ENCODE assay signal across 30 mouse cellular contexts in the genomic region with DNA sequence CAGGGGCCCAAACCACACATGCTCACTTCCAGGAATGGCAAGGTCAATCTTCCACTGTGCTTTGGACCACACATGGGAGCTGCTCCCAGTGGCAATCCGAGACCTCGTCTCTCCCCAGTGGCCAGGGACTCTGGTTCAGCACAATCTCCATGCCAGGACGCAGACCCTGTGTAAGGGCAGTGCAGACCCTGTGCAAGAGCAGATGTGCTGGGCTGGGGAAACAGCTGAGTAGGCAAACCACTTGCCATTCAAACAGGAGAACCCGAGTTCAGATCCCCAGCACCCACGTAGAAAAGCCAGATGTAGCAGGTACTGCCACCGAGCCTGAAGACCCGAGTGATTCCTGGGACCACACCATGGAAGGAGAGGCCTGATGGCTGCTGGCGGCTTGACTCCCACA. TPM values are rescaled to one million over a fixed set of nuclear protein-coding genes. Genes with fewer than 3 reads are reported as not detected.
DNase-seq lines count a peak whose midpoint lies in the region; ATAC-seq and TF ChIP-seq lines count a peak whose summit lies in the region.
"Had no signal": no experiment of that assay in that cellular context is flagged by ENCODE, and none has a peak within 500 bp of the region (broad histone marks: within the 10 kb centered on the region; RNA-seq: fewer than 3 reads in every experiment).

No protein-coding gene starts in this region.

- no peak for ATAC-seq in liver, postnatal 0 days
- ATAC-seq in stomach, postnatal 0 days (ENCODE audit: low FRiP score, low TSS enrichment): no peak
- ATAC-seq: forebrain, embryonic 15.5 days; intestine, embryonic 16.5 days; midbrain, embryonic 16.5 days; Patski had no signal

- no peak overlapping the region for H3K9ac ChIP-seq in liver, postnatal 0 days (replicated peaks)
- H3K9ac ChIP-seq in stomach, postnatal 0 days (ENCODE audit: low read length): no peak overlapping the region
- H3K9ac ChIP-seq: forebrain, embryonic 15.5 days; heart, embryonic 15.5 days; hindbrain, embryonic 12.5 days; neural tube, embryonic 12.5 days had no signal

- H3K36me3 ChIP-seq in heart, embryonic 10.5 days: peaks cover 47% of the 10 kb centered on the region
- peaks cover 21% of the 10 kb centered on the region for H3K36me3 ChIP-seq in liver, postnatal 0 days (replicated peaks; ENCODE audit: insufficient read depth, low read length)
- peaks cover 21% of the 10 kb centered on the region for H3K36me3 ChIP-seq in stomach, postnatal 0 days (ENCODE audit: control insufficient read depth, insufficient read depth, low read length)

- H3K9me3 ChIP-seq in heart, embryonic 10.5 days: no peaks in the 10 kb centered on the region
- no peaks in the 10 kb centered on the region for H3K9me3 ChIP-seq in liver, postnatal 0 days (ENCODE audit: low read length)
- H3K9me3 ChIP-seq in stomach, postnatal 0 days (ENCODE audit: control insufficient read depth, low read length): no peaks in the 10 kb centered on the region
- H3K9me3 ChIP-seq: forebrain, embryonic 15.5 days; heart, embryonic 15.5 days; hindbrain, embryonic 12.5 days; neural tube, embryonic 12.5 days had no signal

- H3K27me3 ChIP-seq in heart, embryonic 10.5 days (ENCODE audit: insufficient read depth, poor library complexity, severe bottlenecking): no peaks in the 10 kb centered on the region
- no peaks in the 10 kb centered on the region for H3K27me3 ChIP-seq in liver, postnatal 0 days (ENCODE audit: insufficient read depth, low read length)
- no peaks in the 10 kb centered on the region for H3K27me3 ChIP-seq in stomach, postnatal 0 days (ENCODE audit: control insufficient read depth, insufficient read depth, low read length)
- H3K27me3 ChIP-seq: forebrain, embryonic 15.5 days; heart, embryonic 15.5 days; hindbrain, embryonic 12.5 days; neural tube, embryonic 12.5 days; Patski had no signal

- WGBS in heart, embryonic 10.5 days: 90% methylated on average over 8 of the region's 8 CpGs
- WGBS in liver, postnatal 0 days (ENCODE audit: insufficient replicate concordance): 82% methylated on average over 8 of the region's 8 CpGs
- WGBS in stomach, postnatal 0 days: 94% methylated on average over 8 of the region's 8 CpGs

- no peak overlapping the region for H3K27ac ChIP-seq in heart, embryonic 10.5 days
- no peak overlapping the region for H3K27ac ChIP-seq in liver, postnatal 0 days (ENCODE audit: low read depth)
- H3K27ac ChIP-seq in stomach, postnatal 0 days (replicated peaks): no peak overlapping the region
- H3K27ac ChIP-seq: forebrain, embryonic 15.5 days; gastrocnemius, adult 2 months; heart, embryonic 15.5 days; hindbrain, embryonic 12.5 days; layer of hippocampus, adult 2 months; neural tube, embryonic 12.5 days had no signal

- no peaks in the 10 kb centered on the region for H3K4me1 ChIP-seq in heart, embryonic 10.5 days
- no peaks in the 10 kb centered on the region for H3K4me1 ChIP-seq in liver, postnatal 0 days (ENCODE audit: insufficient read depth)
- no peaks in the 10 kb centered on the region for H3K4me1 ChIP-seq in stomach, postnatal 0 days (replicated peaks; ENCODE audit: control insufficient read depth, insufficient read depth)
- H3K4me1 ChIP-seq: forebrain, embryonic 15.5 days; heart, embryonic 15.5 days; hindbrain, embryonic 12.5 days; neural tube, embryonic 12.5 days had no signal

- H3K4me3 ChIP-seq in heart, embryonic 10.5 days: no peak overlapping the region
- H3K4me3 ChIP-seq in liver, postnatal 0 days (ENCODE audit: low read depth, low read length): no peak overlapping the region
- H3K4me3 ChIP-seq in stomach, postnatal 0 days (ENCODE audit: low read depth, low read length): no peak overlapping the region
- H3K4me3 ChIP-seq: forebrain, embryonic 15.5 days; gastrocnemius, adult 2 months; heart, embryonic 15.5 days; hindbrain, embryonic 12.5 days; layer of hippocampus, adult 2 months; neural tube, embryonic 12.5 days had no signal

- no peak overlapping the region for H3K4me2 ChIP-seq in liver, postnatal 0 days (ENCODE audit: low read depth, low read length)
- H3K4me2 ChIP-seq in stomach, postnatal 0 days (replicated peaks; ENCODE audit: low read depth): no peak overlapping the region
- H3K4me2 ChIP-seq: forebrain, embryonic 15.5 days; heart, embryonic 15.5 days; hindbrain, embryonic 12.5 days; neural tube, embryonic 12.5 days had no signal

- TF ChIP-seq EP300 in liver, postnatal 0 days (IDR thresholded peaks at IDR 0.05; ENCODE audit: low read depth): no peak
- TF ChIP-seq EP300 in stomach, postnatal 0 days (optimal IDR thresholded peaks at IDR 0.05): no peak

- DNase-seq in heart, embryonic 10.5 days (ENCODE audit: low spot score): peak; percentile 73
- DNase-seq in heart, postnatal 36 days: no peak
- peak; percentile 9 for DNase-seq in liver, postnatal 0 days
- no peak for DNase-seq in liver
- peak; percentile 15 to 17 for DNase-seq in right cerebral cortex, postnatal 10 days (ENCODE audit: low spot score in 2 of 2)
- no peak for DNase-seq in right cerebral cortex, postnatal 4 days
- DNase-seq in stomach, postnatal 0 days (ENCODE audit: low spot score): no peak
- DNase-seq: adrenal gland, postnatal 10 days; B cell, adult 2 months; cerebellum, adult 9-10 months; cerebellum, postnatal 36 days; gastrocnemius, adult 2 months; kidney, postnatal 36 days; layer of hippocampus, postnatal 36 days; left cerebral cortex, postnatal 4 days; lung, adult 18-20 months; lung, postnatal 14 days; retina, postnatal 1 day; right cerebral cortex, postnatal 25 days; spleen, adult 18-20 months; thymus, adult 18-20 months; thymus, postnatal 25 days had no signal

- no peak for TF ChIP-seq CTCF in liver, postnatal 0 days (IDR thresholded peaks at IDR 0.05; ENCODE audit: low read depth)
- no peak for TF ChIP-seq CTCF in stomach, postnatal 0 days (IDR thresholded peaks at IDR 0.05; ENCODE audit: low read depth)

- intact Hi-C loops in heart, postnatal 36 days (cut with DNase I): no loop called here

RNA-seq across cellular contexts. Expression of gene Mrpl21, which starts 22.7 kb away (rescaled TPM):
- polyA plus RNA-seq in heart, embryonic 10.5 days (2016; fragmentation: Nextera tagmentation; extraction: Ambion mirVana): 114 and 118 TPM in 2 replicates
- 10 to 100 TPM; 94.4 to 98.8 TPM for total RNA-seq in heart, postnatal 36 days (2021)
- polyA plus RNA-seq in liver, postnatal 0 days (2015; fragmentation: Nextera tagmentation; extraction: Ambion mirVana): 43.9 and 45.5 TPM in 2 replicates
- 81.6 and 87.2 TPM in 2 replicates for polyA plus RNA-seq in stomach, postnatal 0 days (2015; fragmentation: Nextera tagmentation; extraction: Ambion mirVana)

RNA-seq across cellular contexts. Expression of gene Ighmbp2, which starts 22.8 kb away (rescaled TPM):
- 7.2 and 7.4 TPM in 2 replicates for polyA plus RNA-seq in heart, embryonic 10.5 days (2016; fragmentation: Nextera tagmentation; extraction: Ambion mirVana)
- total RNA-seq in heart, postnatal 36 days (2021): 1 to 10 TPM; 3.4 to 3.5 TPM
- polyA plus RNA-seq in liver, postnatal 0 days (2015; fragmentation: Nextera tagmentation; extraction: Ambion mirVana): 1.4 and 1.8 TPM in 2 replicates
- polyA plus RNA-seq in stomach, postnatal 0 days (2015; fragmentation: Nextera tagmentation; extraction: Ambion mirVana): 3.9 and 4.0 TPM in 2 replicates

Comparison
In these comparisons a context has a peak if more than half of its experiments do, and no peak if none do; other contexts are left out.
1. DNase-seq: peak in heart, embryonic 10.5 days (single experiment), liver, postnatal 0 days (single experiment) and right cerebral cortex, postnatal 10 days (2 of 2); none in heart, postnatal 36 days (0 of 2), liver (single experiment), right cerebral cortex, postnatal 4 days (single experiment) and stomach, postnatal 0 days (single experiment).